Mouse (Mus musculus): Measurements from ENCODE around the gene Drd2. TPM values are rescaled to one million over a fixed set of nuclear protein-coding genes. Genes with fewer than 3 reads are reported as not detected.

Gene Drd2
- total RNA-seq (2014; rRNA removed) = not detected in 2 replicates
- polyA plus RNA-seq (2012; rRNA removed) = not detected in 2 replicates

GRCm38 (mm10) chr9:49340136-49341043, at the start of gene Drd2:
Drd2 (plus strand) TSS chr9:49340627.
- H3K4me3 ChIP-seq (ENCODE audit: insufficient read depth, low read depth, low read length) = no peak within 1 kb of the TSS
- TF ChIP-seq POLR2A (IDR thresholded peaks at IDR 0.05; ENCODE audit: extremely low read depth, insufficient read depth, low read length) = no peak
- TF ChIP-seq CTCF (IDR thresholded peaks at IDR 0.05; ENCODE audit: low read depth, low read length) = no peak

GRCm38 (mm10) chr9:49295101-49295500, 45.3 kb upstream of the Drd2 start:
- Histone ChIP-seq H3K27me3 (ENCODE audit: control insufficient read depth, insufficient read depth, low read length) (no peaks in the 10 kb centered on the region), H3K4me1 (ENCODE audit: control insufficient read depth, insufficient read depth, low read length) (no peaks in the 10 kb centered on the region), H3K4me3 (ENCODE audit: insufficient read depth, low read depth, low read length) (no peak overlapping the region), H3K36me3 (ENCODE audit: control insufficient read depth, insufficient read depth, low read length) (no peaks in the 10 kb centered on the region), H3K9ac (ENCODE audit: low read depth, low read length) (no peak overlapping the region), H3K79me2 (ENCODE audit: control insufficient read depth, insufficient read depth, low read length) (no peaks in the 10 kb centered on the region), H3K27ac (replicated peaks; ENCODE audit: insufficient read depth, low read depth, low read length) (no peak overlapping the region)
- WGBS = 74% methylated on average over 1 of the region's 1 CpGs
- no peak for DNase-seq (ENCODE audit: extremely low read depth, low read depth, low spot score)
- TF ChIP-seq CTCF (IDR thresholded peaks at IDR 0.05; ENCODE audit: low read depth, low read length) (no peak), POLR2A (IDR thresholded peaks at IDR 0.05; ENCODE audit: extremely low read depth, insufficient read depth, low read length) (no peak)

More at GRCm38 (mm10) chr9:49340136-49341043, at the start of gene Drd2:
- Histone ChIP-seq H3K27me3 (ENCODE audit: control insufficient read depth, insufficient read depth, low read length) (peaks cover 5% of the 10 kb centered on the region; the same call in 1 of the 2 replicates), H3K4me1 (ENCODE audit: control insufficient read depth, insufficient read depth, low read length) (no peaks in the 10 kb centered on the region), H3K9ac (ENCODE audit: low read depth, low read length) (no peak within 1 kb of the TSS), H3K79me2 (ENCODE audit: control insufficient read depth, insufficient read depth, low read length) (no peaks in the 10 kb centered on the region), H3K27ac (replicated peaks; ENCODE audit: insufficient read depth, low read depth, low read length) (no peak within 1 kb of the TSS), H3K36me3 (ENCODE audit: control insufficient read depth, insufficient read depth, low read length) (no peaks in the 10 kb centered on the region)
- WGBS = 5% methylated on average over 73 of the region's 84 CpGs
- DNase-seq (ENCODE audit: extremely low read depth, low read depth, low spot score) = no peak

GRCm38 (mm10) chr9:49307576-49307975, 32.9 kb upstream of the Drd2 start:
- Histone ChIP-seq H3K27me3 (ENCODE audit: control insufficient read depth, insufficient read depth, low read length) (no peaks in the 10 kb centered on the region), H3K79me2 (ENCODE audit: control insufficient read depth, insufficient read depth, low read length) (no peaks in the 10 kb centered on the region), H3K27ac (replicated peaks; ENCODE audit: insufficient read depth, low read depth, low read length) (no peak overlapping the region), H3K36me3 (ENCODE audit: control insufficient read depth, insufficient read depth, low read length) (no peaks in the 10 kb centered on the region), H3K4me3 (ENCODE audit: insufficient read depth, low read depth, low read length) (no peak overlapping the region), H3K4me1 (ENCODE audit: control insufficient read depth, insufficient read depth, low read length) (no peaks in the 10 kb centered on the region), H3K9ac (ENCODE audit: low read depth, low read length) (no peak overlapping the region)
- no peak for DNase-seq (ENCODE audit: extremely low read depth, low read depth, low spot score)
- WGBS = 67% methylated on average over 3 of the region's 3 CpGs
- TF ChIP-seq POLR2A (IDR thresholded peaks at IDR 0.05; ENCODE audit: extremely low read depth, insufficient read depth, low read length) = no peak
- no peak for TF ChIP-seq CTCF (IDR thresholded peaks at IDR 0.05; ENCODE audit: low read depth, low read length)

GRCm38 (mm10) chr9:49310821-49311220, 29.6 kb upstream of the Drd2 start:
- Histone ChIP-seq H3K4me3 (ENCODE audit: insufficient read depth, low read depth, low read length) (no peak overlapping the region), H3K9ac (ENCODE audit: low read depth, low read length) (no peak overlapping the region), H3K27ac (replicated peaks; ENCODE audit: insufficient read depth, low read depth, low read length) (no peak overlapping the region), H3K27me3 (ENCODE audit: control insufficient read depth, insufficient read depth, low read length) (no peaks in the 10 kb centered on the region), H3K36me3 (ENCODE audit: control insufficient read depth, insufficient read depth, low read length) (no peaks in the 10 kb centered on the region), H3K79me2 (ENCODE audit: control insufficient read depth, insufficient read depth, low read length) (no peaks in the 10 kb centered on the region), H3K4me1 (ENCODE audit: control insufficient read depth, insufficient read depth, low read length) (no peaks in the 10 kb centered on the region)
- 64% methylated on average over 4 of the region's 4 CpGs for WGBS
- TF ChIP-seq POLR2A (IDR thresholded peaks at IDR 0.05; ENCODE audit: extremely low read depth, insufficient read depth, low read length) = no peak
- DNase-seq (ENCODE audit: extremely low read depth, low read depth, low spot score) = no peak

GRCm38 (mm10) chr9:49318638-49319037, 21.8 kb upstream of the Drd2 start:
- Histone ChIP-seq H3K4me1 (ENCODE audit: control insufficient read depth, insufficient read depth, low read length) (no peaks in the 10 kb centered on the region), H3K27ac (replicated peaks; ENCODE audit: insufficient read depth, low read depth, low read length) (no peak overlapping the region), H3K4me3 (ENCODE audit: insufficient read depth, low read depth, low read length) (no peak overlapping the region), H3K79me2 (ENCODE audit: control insufficient read depth, insufficient read depth, low read length) (no peaks in the 10 kb centered on the region), H3K9ac (ENCODE audit: low read depth, low read length) (no peak overlapping the region), H3K36me3 (ENCODE audit: control insufficient read depth, insufficient read depth, low read length) (no peaks in the 10 kb centered on the region), H3K27me3 (ENCODE audit: control insufficient read depth, insufficient read depth, low read length) (no peaks in the 10 kb centered on the region)
- TF ChIP-seq POLR2A (IDR thresholded peaks at IDR 0.05; ENCODE audit: extremely low read depth, insufficient read depth, low read length) (no peak), CTCF (IDR thresholded peaks at IDR 0.05; ENCODE audit: low read depth, low read length) (no peak)
- no peak for DNase-seq (ENCODE audit: extremely low read depth, low read depth, low spot score)

- H3K4me3 ChIP-seq (ENCODE audit: insufficient read depth, low read depth, low read length) = no peak overlapping the region
- DNase-seq (ENCODE audit: extremely low read depth, low read depth, low spot score) = no peak
- no peaks in the 10 kb centered on the region for H3K4me1 ChIP-seq (ENCODE audit: control insufficient read depth, insufficient read depth, low read length)
- no peaks in the 10 kb centered on the region for H3K36me3 ChIP-seq (ENCODE audit: control insufficient read depth, insufficient read depth, low read length)
- 4% methylated on average over 10 of the region's 10 CpGs for WGBS
- no peak overlapping the region for H3K27ac ChIP-seq (replicated peaks; ENCODE audit: insufficient read depth, low read depth, low read length)
- H3K79me2 ChIP-seq (ENCODE audit: control insufficient read depth, insufficient read depth, low read length) = no peaks in the 10 kb centered on the region
- no peak for TF ChIP-seq POLR2A (IDR thresholded peaks at IDR 0.05; ENCODE audit: extremely low read depth, insufficient read depth, low read length)
- no peak for TF ChIP-seq CTCF (IDR thresholded peaks at IDR 0.05; ENCODE audit: low read depth, low read length)
- no peak overlapping the region for H3K9ac ChIP-seq (ENCODE audit: low read depth, low read length)
- peaks cover 5% of the 10 kb centered on the region; the same call in 1 of the 2 replicates for H3K27me3 ChIP-seq (ENCODE audit: control insufficient read depth, insufficient read depth, low read length)
Measured at GRCm38 (mm10) chr9:49341044-49341365, 578 bp downstream of the Drd2 start.
